Mouse (Mus musculus) hindbrain, postnatal 0 days (tissue): ENCODE measurements around the gene Tstd3. TPM values are rescaled to one million over a fixed set of nuclear protein-coding genes. Genes with fewer than 3 reads are reported as not detected.

Experiments
- ATAC-seq: fragments of 200-750 bp; cut with Nextera tagmentation; 2 replicates; pipeline ENCODE4 v1.8.0; 2017; ENCODE audit warnings: mild to moderate bottlenecking, moderate TSS enrichment, moderate library complexity
- DNase-seq: peaks from one replicate; pipeline ENCODE4 v3.0.0-alpha.2; 2015; ENCODE audit warnings: low spot score
- H3K27ac ChIP-seq: fragments of 300-500 bp; sonication (generic); 2 replicates; pipeline ENCODE4 v1.5.1; 2014; ENCODE audit warnings: mild to moderate bottlenecking
- H3K27me3 ChIP-seq: fragments of 300-500 bp; sonication (generic); 2 replicates; pipeline ENCODE4 v1.6.1; 2014; ENCODE audit warnings: low read length, mixed read lengths; ENCODE audit not compliant: insufficient read depth
- H3K36me3 ChIP-seq: fragments of 300-500 bp; sonication (generic); 2 replicates; pipeline ENCODE4 v1.6.1; 2014; ENCODE audit warnings: low read length, mixed read lengths; ENCODE audit not compliant: insufficient read depth
- H3K4me1 ChIP-seq: fragments of 300-500 bp; sonication (generic); 2 replicates; pipeline ENCODE4 v1.6.1; 2014; ENCODE audit warnings: antibody characterized with exemption, low read length, mixed read lengths; ENCODE audit not compliant: insufficient read depth
- H3K4me2 ChIP-seq: fragments of 300-500 bp; sonication (generic); 2 replicates; pipeline ENCODE4 v1.6.1; 2014; ENCODE audit warnings: low read depth, mild to moderate bottlenecking, low read length, moderate library complexity, mixed read lengths
- H3K4me3 ChIP-seq: fragments of 300-500 bp; sonication (generic); 2 replicates; pipeline ENCODE4 v1.5.1; 2014; ENCODE audit warnings: low read length
- H3K9ac ChIP-seq: fragments of 300-500 bp; sonication (generic); replicated peaks from 2 replicates; pipeline ENCODE4 v1.6.1; 2014; ENCODE audit warnings: mild to moderate bottlenecking, low read length, moderate library complexity, mixed read lengths
- H3K9me3 ChIP-seq: fragments of 300-500 bp; sonication (generic); 2 replicates; pipeline ENCODE4 v1.6.1; 2016; ENCODE audit warnings: low read length, mixed read lengths
- CTCF ChIP-seq: IDR thresholded peaks from 2 replicates; pipeline ENCODE4 v1.5.1; 2016; ENCODE audit warnings: antibody characterized with exemption, control low read depth, low read depth
- WGBS: fragments of 180-500 bp; shearing (Covaris S2); extraction: QIAGEN DNeasy Blood & Tissue Kit; methylation state at CpG from one replicate; pipeline ENCODE4 v1.1.7; 2014; 5-methylcytosine and 5-hydroxymethylcytosine counted together
- polyA plus RNA-seq: library from polyadenylated mRNA; unstranded; fragments of >200 nt; fragmentation: Nextera tagmentation; extraction: Ambion mirVana; gene quantifications from 2 replicates; pipeline ENCODE4 v1.2.1, GENCODE M21; 2015
- total RNA-seq: library from RNA; depleted of rRNA; stranded (reverse); fragments of >200 nt; gene quantifications from 2 replicates; pipeline ENCODE4 v1.2.3, GENCODE M21; 2014; rRNA removed

Gene Tstd3
- total and polyA plus RNA-seq, 2 experiments from 2014 or later, result 11.4 to 24.8 TPM

DNA sequence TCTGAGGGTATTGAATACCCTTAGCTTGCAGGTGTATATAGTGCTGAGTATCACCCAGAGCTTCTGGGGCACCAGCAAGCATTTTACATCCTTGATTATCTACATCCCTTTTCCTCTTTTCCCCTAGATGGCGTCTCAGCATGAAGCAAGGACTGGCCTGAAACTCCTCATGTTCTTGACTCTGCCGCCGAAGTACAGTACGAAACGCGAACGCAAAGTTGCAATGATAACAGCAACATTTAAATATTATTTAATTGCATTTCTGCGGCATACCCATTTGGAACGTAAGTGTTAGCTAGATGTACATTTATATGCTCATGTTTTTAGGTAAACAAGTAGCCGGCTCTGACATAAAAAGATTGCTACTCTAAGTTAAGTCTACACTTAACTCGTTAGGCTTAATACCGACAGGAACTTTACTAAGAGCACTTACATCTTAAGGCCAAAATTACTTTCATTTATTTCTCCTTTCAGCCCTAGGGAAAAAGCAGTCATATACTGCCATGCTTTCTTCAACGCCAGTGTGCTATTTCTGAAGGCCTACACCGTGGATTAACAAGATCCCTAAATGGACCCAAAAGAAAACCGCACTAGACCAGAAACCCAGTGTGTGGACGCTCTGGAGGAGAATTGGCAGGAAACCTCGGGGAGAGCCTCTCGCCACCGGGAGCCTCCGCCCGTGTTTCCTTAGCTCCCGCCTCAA is 39.9 kb downstream of the Tstd3 start:
- H3K9me3 ChIP-seq, result no peaks in the 10 kb centered on the region
- peak overlapping the region; percentile 72 for H3K4me2 ChIP-seq
- WGBS, result under 1% methylated on average over 22 of the region's 22 CpGs
- peak; percentile 77 for TF ChIP-seq CTCF
- H3K27ac ChIP-seq, result peak overlapping the region; percentile 92
- H3K4me3 ChIP-seq, result peak overlapping the region; percentile 87
- no peaks in the 10 kb centered on the region for H3K27me3 ChIP-seq
- peaks cover 5% of the 10 kb centered on the region; the same call in 1 of the 2 replicates for H3K4me1 ChIP-seq
- H3K9ac ChIP-seq, result peak overlapping the region; percentile 80
- ATAC-seq (peak; percentile 41; the same call in 1 of the 2 replicates), DNase-seq (peak; percentile 81)
- H3K36me3 ChIP-seq, result no peaks in the 10 kb centered on the region

DNA sequence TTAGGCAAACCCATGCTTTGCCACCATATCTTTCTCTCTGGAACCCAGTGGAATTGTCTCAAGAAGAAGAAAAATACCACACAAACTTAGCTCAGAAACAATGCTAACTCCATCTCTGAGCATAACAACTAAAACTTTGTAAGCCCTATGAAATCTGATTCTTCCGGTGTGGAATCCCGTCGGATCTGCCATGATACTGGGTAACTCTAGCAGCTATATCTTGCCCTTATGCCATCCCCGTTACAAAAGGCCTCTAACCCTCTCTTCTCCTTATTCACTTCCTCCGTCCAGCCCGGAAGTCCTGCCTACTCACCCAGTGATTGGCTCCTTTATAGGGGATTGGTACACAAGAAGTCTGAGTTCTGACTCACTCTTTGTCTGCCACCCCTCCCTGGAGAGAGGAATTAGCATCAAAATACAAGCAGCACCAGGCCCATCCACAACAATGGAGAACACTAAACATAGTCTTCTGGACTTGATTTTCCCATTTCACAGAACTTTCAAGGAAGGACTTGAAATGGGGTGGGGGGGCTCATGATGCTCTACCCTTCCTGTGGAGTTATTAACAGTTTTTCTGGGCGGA is 44.2 kb downstream of the Tstd3 start:
- H3K36me3 ChIP-seq, result no peaks in the 10 kb centered on the region
- H3K9ac ChIP-seq, result no peak overlapping the region
- no peak overlapping the region for H3K4me3 ChIP-seq
- H3K9me3 ChIP-seq, result no peaks in the 10 kb centered on the region
- ATAC-seq (no peak), DNase-seq (no peak)
- H3K4me2 ChIP-seq, result no peak overlapping the region
- no peaks in the 10 kb centered on the region for H3K27me3 ChIP-seq
- H3K4me1 ChIP-seq, result no peaks in the 10 kb centered on the region
- WGBS, result 31% methylated on average over 7 of the region's 7 CpGs
- TF ChIP-seq CTCF, result no peak
- no peak overlapping the region for H3K27ac ChIP-seq

DNA sequence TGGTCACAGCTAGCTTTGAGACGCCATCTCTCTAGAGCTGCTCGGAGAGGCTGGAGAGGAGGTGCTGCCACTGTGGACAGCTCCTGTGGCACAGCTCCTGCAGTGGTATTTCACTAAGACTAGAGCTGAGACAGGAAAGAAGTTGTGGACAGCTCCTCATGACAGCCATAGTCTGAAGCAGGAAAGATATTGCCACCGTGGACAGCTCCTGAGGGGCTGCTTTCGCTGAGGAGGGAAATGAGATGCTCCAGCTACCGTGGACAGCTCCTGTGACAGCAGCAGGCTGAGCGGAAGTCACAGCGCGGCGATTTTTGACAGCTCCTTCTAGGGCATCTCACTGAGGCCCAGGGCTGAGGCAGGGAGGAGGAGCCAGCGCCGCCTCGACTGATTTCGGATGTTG is 54.9 kb downstream of the Tstd3 start:
- ATAC-seq (peak; percentile 91), DNase-seq (peak; percentile 81)
- TF ChIP-seq CTCF, result no peak
- H3K9ac ChIP-seq, result no peak overlapping the region
- peak overlapping the region; percentile 34 for H3K4me2 ChIP-seq
- H3K4me3 ChIP-seq, result peak overlapping the region; percentile 6
- H3K27me3 ChIP-seq, result no peaks in the 10 kb centered on the region
- no peak overlapping the region for H3K27ac ChIP-seq
- 6% methylated on average over 13 of the region's 13 CpGs for WGBS
- H3K36me3 ChIP-seq, result no peaks in the 10 kb centered on the region
- H3K9me3 ChIP-seq, result no peaks in the 10 kb centered on the region
- H3K4me1 ChIP-seq, result no peaks in the 10 kb centered on the region

Other genes starting within 250 kb of the Tstd3 start
- 12.4 and 14.5 TPM in 2 replicates for gene Prdm13, start 81.2 kb downstream of the Tstd3 start, total RNA-seq
- gene Prdm13, start 81.2 kb downstream of the Tstd3 start, polyA plus RNA-seq, result 1.3 and 1.5 TPM in 2 replicates
- 28.0 and 29.4 TPM in 2 replicates for gene Ccnc, start 39.5 kb downstream of the Tstd3 start, total RNA-seq
- 60.7 and 67.2 TPM in 2 replicates for gene Ccnc, start 39.5 kb downstream of the Tstd3 start, polyA plus RNA-seq
- 8.3 and 8.5 TPM in 2 replicates for gene Usp45, start 56 bp downstream of the Tstd3 start, total RNA-seq
- gene Usp45, start 56 bp downstream of the Tstd3 start, polyA plus RNA-seq, result 4.2 and 4.9 TPM in 2 replicates
- 57.6 and 83.1 TPM in 2 replicates for gene Pnisr, start 80.4 kb upstream of the Tstd3 start, total RNA-seq
- 145 and 160 TPM in 2 replicates for gene Pnisr, start 80.4 kb upstream of the Tstd3 start, polyA plus RNA-seq
- 8.7 and 10.4 TPM in 2 replicates for gene Coq3, start 112.5 kb upstream of the Tstd3 start, total RNA-seq
- gene Coq3, start 112.5 kb upstream of the Tstd3 start, polyA plus RNA-seq, result 18.1 and 19.3 TPM in 2 replicates
- 52.7 and 67.4 TPM in 2 replicates for gene Faxc, start 164.1 kb upstream of the Tstd3 start, total RNA-seq
- 8.6 and 10.5 TPM in 2 replicates for gene Faxc, start 164.1 kb upstream of the Tstd3 start, polyA plus RNA-seq